Mouse (Mus musculus) adrenal gland (tissue): ENCODE measurements at regions not wholly inside any gene's neighbourhood (a gene's known extent, or its start where the extent isn't known, plus 50 kb on each side); places are given as distances from the start of the nearest gene placed in this dataset.

Source experiments
- intact Hi-C: fragments of 180-260 bp; cut with DNase I; formaldehyde crosslinking; loops from one replicate; pipeline ENCODE4 v1.15.1; 2025

GRCm38 (mm10) chr2:171348156-171348555, 616.5 kb downstream of the Dok5 start:
- intact Hi-C loops: no loop called here

- intact Hi-C loops: no loop called here
These were observed 602.5 kb downstream of the Dok5 start for GRCm38 (mm10) chr2:171333816-171334757.

- intact Hi-C loops: no loop called here
These were observed 601.2 kb downstream of the Dok5 start for GRCm38 (mm10) chr2:171332826-171333225.

- intact Hi-C loops: no loop called here
These were observed 599.9 kb downstream of the Dok5 start for GRCm38 (mm10) chr2:171331529-171331928.

GRCm38 (mm10) chr2:171326909-171327308, 595.3 kb downstream of the Dok5 start:
- intact Hi-C loops: no loop called here

GRCm38 (mm10) chr2:171308486-171308885, 576.9 kb downstream of the Dok5 start:
- intact Hi-C loops: no loop called here

- intact Hi-C loops: no loop called here
These were observed 574.4 kb downstream of the Dok5 start for GRCm38 (mm10) chr2:171306000-171306399.

GRCm38 (mm10) chr2:171298519-171298918, 566.9 kb downstream of the Dok5 start:
- intact Hi-C loops: no loop called here

GRCm38 (mm10) chr2:171295603-171296002, 564.0 kb downstream of the Dok5 start:
- intact Hi-C loops: no loop called here

- intact Hi-C loops: no loop called here
These were observed 561.0 kb downstream of the Dok5 start for GRCm38 (mm10) chr2:171292579-171292978.

GRCm38 (mm10) chr2:171285719-171286394, 554.2 kb downstream of the Dok5 start:
- intact Hi-C loops: no loop called here

- intact Hi-C loops: no loop called here
These were observed 548.5 kb downstream of the Dok5 start for GRCm38 (mm10) chr2:171280132-171280531.

- intact Hi-C loops: no loop called here
These were observed 547.7 kb downstream of the Dok5 start for GRCm38 (mm10) chr2:171279319-171279718.

- intact Hi-C loops: no loop called here
These were observed 521.6 kb downstream of the Dok5 start for GRCm38 (mm10) chr2:171253194-171253593.

- intact Hi-C loops: no loop called here
These were observed 513.8 kb downstream of the Dok5 start for GRCm38 (mm10) chr2:171245391-171245790.

GRCm38 (mm10) chr2:171242356-171242755, 510.7 kb downstream of the Dok5 start:
- intact Hi-C loops: no loop called here

GRCm38 (mm10) chr2:171237276-171237960, 505.8 kb downstream of the Dok5 start:
- intact Hi-C loops: no loop called here

- intact Hi-C loops: no loop called here
These were observed 501.2 kb downstream of the Dok5 start for GRCm38 (mm10) chr2:171232812-171233211.

GRCm38 (mm10) chr2:171231288-171232050, 499.9 kb downstream of the Dok5 start:
- intact Hi-C loops: no loop called here

GRCm38 (mm10) chr2:171230536-171230935, 498.9 kb downstream of the Dok5 start:
- intact Hi-C loops: no loop called here

GRCm38 (mm10) chr2:171228229-171228628, 496.6 kb downstream of the Dok5 start:
- intact Hi-C loops: no loop called here
